Mouse (Mus musculus): ENCODE measurements around the gene Gad2. TPM values are rescaled to one million over a fixed set of nuclear protein-coding genes. Genes with fewer than 3 reads are reported as not detected.

The Gad2 gene
- polyA plus RNA-seq, 1 experiment from 2014 or later, result 64.1 TPM

DNA sequence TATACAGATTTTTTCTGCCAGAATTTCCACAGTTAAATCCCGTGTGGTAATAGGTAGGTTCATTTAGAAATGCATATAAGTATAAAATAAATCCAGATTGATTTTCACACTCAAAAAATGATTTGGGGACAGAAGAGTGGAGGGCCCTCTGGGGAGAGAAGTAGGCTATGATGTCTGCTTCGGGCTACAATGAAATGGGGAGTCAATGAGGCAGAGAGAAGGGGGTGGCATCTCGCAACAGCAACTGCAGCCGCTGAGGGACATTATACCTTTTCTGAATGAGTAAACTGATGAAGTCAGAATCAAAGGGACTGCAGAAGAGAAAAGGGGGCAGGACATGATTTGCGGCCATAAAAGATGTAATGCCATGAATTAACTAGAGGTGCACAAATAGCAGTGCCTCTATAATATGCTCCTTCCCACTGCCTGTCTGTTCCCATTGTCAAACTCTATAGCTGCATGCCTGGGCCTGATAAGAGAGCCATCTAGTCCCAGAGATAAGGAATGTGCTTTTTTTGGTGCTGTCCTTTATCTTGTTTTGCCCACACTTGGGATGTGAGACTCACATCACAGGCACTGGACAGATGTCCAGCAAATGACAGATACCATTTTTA lies 5.9 kb downstream of the Gad2 start:
- ATAC-seq, result 0 out of 2 replicates have a peak, but pooled peaks have one; percentile 21
- no peaks in the 10 kb centered on the region for H3K4me1 ChIP-seq (ENCODE audit: control insufficient read depth, insufficient read depth, low read length)
- peak overlapping the region; percentile 88 for H3K27ac ChIP-seq (ENCODE audit: low read length)
- H3K4me3 ChIP-seq (ENCODE audit: low read depth, low read length), result peak overlapping the region; percentile 58
- H3K9me3 ChIP-seq (replicated peaks; ENCODE audit: control insufficient read depth, low read length, poor library complexity, severe bottlenecking), result no peaks in the 10 kb centered on the region
- peaks cover 13% of the 10 kb centered on the region for H3K27me3 ChIP-seq (ENCODE audit: control insufficient read depth, insufficient read depth, low read depth, low read length)
- peak overlapping the region; percentile 76 for H3K4me2 ChIP-seq (ENCODE audit: low read length)
- 21% methylated on average over 5 of the region's 5 CpGs for WGBS
- peak overlapping the region; percentile 59 for H3K9ac ChIP-seq (ENCODE audit: low read depth, low read length)
- H3K36me3 ChIP-seq (ENCODE audit: control insufficient read depth, insufficient read depth, low read length), result no peaks in the 10 kb centered on the region

DNA sequence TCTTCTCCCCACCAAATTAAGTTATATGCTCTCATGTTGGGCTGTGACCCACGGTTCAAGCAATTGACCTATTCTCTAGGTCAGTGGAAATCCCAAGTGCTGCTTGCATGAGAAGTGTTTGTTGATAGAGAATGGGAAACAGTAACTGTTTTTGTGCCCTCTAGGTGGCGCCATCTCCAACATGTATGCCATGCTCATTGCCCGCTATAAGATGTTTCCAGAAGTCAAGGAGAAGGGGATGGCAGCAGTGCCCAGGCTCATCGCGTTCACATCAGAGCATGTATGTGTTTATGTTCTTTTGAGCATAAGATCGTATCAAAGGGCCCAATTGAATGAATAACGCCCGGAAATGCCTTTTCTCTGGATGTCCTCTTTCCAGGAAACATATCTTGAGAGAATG lies 12.8 kb downstream of the Gad2 start:
- no peaks in the 10 kb centered on the region for H3K9me3 ChIP-seq (replicated peaks; ENCODE audit: control insufficient read depth, low read length, poor library complexity, severe bottlenecking)
- no peak for ATAC-seq

DNA sequence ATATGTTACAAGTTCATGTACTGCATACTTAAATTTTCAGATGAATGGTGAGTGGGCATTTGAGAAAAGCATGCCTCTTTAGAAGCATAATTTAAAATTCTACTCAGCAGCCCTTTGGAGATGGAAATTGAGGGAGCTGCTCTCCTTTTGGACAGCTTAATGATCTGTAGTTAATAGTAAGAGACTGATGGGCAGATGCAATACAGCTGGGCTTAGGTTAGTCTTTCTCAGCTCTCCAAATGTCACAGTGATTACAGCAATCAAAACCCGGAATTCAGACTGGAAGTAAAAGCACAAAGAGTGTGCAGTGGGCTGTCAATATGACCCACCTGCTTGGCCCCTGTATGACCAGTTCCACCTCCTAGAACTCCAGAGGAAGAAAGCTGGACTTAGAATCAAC lies 24.1 kb downstream of the Gad2 start:
- H3K9ac ChIP-seq (ENCODE audit: low read depth, low read length), result no peak overlapping the region
- 46% methylated on average over 1 of the region's 1 CpGs for WGBS
- no peaks in the 10 kb centered on the region for H3K27me3 ChIP-seq (ENCODE audit: control insufficient read depth, insufficient read depth, low read depth, low read length)
- H3K4me2 ChIP-seq (ENCODE audit: low read length), result no peak overlapping the region
- no peaks in the 10 kb centered on the region for H3K9me3 ChIP-seq (replicated peaks; ENCODE audit: control insufficient read depth, low read length, poor library complexity, severe bottlenecking)
- H3K4me3 ChIP-seq (ENCODE audit: low read depth, low read length), result no peak overlapping the region
- H3K27ac ChIP-seq (ENCODE audit: low read length), result no peak overlapping the region
- no peaks in the 10 kb centered on the region for H3K36me3 ChIP-seq (ENCODE audit: control insufficient read depth, insufficient read depth, low read length)
- H3K4me1 ChIP-seq (ENCODE audit: control insufficient read depth, insufficient read depth, low read length), result 0 out of 2 replicates have a peak, but pooled peaks cover 5% of the 10 kb centered on the region
- no peak for ATAC-seq

More for the DNA sequence above, 12.8 kb downstream of the Gad2 start:
- Histone ChIP-seq H3K4me2 (ENCODE audit: low read length) (no peak overlapping the region), H3K27me3 (ENCODE audit: control insufficient read depth, insufficient read depth, low read depth, low read length) (no peaks in the 10 kb centered on the region), H3K4me1 (ENCODE audit: control insufficient read depth, insufficient read depth, low read length) (no peaks in the 10 kb centered on the region), H3K27ac (ENCODE audit: low read length) (no peak overlapping the region), H3K9ac (ENCODE audit: low read depth, low read length) (no peak overlapping the region), H3K4me3 (ENCODE audit: low read depth, low read length) (no peak overlapping the region), H3K36me3 (ENCODE audit: control insufficient read depth, insufficient read depth, low read length) (no peaks in the 10 kb centered on the region)
- WGBS, result 53% methylated on average over 8 of the region's 8 CpGs

DNA sequence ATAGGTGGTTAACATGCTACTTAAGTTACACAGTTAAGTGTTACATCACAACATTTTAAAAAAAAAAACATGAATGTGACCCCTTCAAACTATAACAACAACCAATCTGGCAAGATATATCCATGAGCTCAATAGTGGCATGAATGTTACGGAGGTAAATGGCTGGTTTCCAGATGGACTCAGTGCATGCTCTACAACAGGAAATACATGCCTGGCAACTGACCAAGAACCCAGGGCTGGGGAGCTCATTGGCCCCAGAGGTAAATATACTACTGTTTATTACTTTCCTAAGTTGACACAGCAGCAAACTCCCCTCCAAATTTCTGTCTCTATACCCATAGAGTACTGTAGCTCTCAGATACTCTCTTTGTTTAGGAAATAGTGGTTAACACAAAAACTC lies 26.4 kb downstream of the Gad2 start:
- no peak overlapping the region for H3K4me2 ChIP-seq (ENCODE audit: low read length)
- H3K4me3 ChIP-seq (ENCODE audit: low read depth, low read length), result no peak overlapping the region
- H3K27me3 ChIP-seq (ENCODE audit: control insufficient read depth, insufficient read depth, low read depth, low read length), result no peaks in the 10 kb centered on the region
- H3K36me3 ChIP-seq (ENCODE audit: control insufficient read depth, insufficient read depth, low read length), result no peaks in the 10 kb centered on the region
- H3K27ac ChIP-seq (ENCODE audit: low read length), result no peak overlapping the region
- no peak for ATAC-seq
- 0 out of 2 replicates have a peak, but pooled peaks cover 5% of the 10 kb centered on the region for H3K4me1 ChIP-seq (ENCODE audit: control insufficient read depth, insufficient read depth, low read length)
- H3K9ac ChIP-seq (ENCODE audit: low read depth, low read length), result no peak overlapping the region
- 91% methylated on average over 1 of the region's 1 CpGs for WGBS
- no peaks in the 10 kb centered on the region for H3K9me3 ChIP-seq (replicated peaks; ENCODE audit: control insufficient read depth, low read length, poor library complexity, severe bottlenecking)

DNA sequence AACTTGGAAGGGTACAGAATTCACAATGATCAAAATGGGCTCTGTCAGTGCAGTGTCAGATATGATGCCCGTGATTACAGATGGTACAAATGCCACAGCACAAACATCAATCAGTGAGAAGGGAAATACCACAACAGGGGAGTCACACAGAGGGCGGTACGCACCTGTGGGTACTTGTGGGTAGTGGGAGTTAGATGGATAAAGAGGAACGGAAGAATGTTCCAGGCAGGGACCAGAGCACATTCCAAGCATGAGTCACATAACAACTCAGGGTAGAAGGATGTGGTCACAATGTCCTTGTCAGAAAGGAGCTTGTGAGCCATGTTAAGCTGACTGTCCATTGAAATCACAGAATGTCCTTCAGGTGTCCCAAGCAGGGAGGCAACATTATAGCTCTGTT lies 29.8 kb downstream of the Gad2 start:
- ATAC-seq, result no peak
- no peaks in the 10 kb centered on the region for H3K27me3 ChIP-seq (ENCODE audit: control insufficient read depth, insufficient read depth, low read depth, low read length)
- no peak overlapping the region for H3K4me2 ChIP-seq (ENCODE audit: low read length)
- no peaks in the 10 kb centered on the region for H3K9me3 ChIP-seq (replicated peaks; ENCODE audit: control insufficient read depth, low read length, poor library complexity, severe bottlenecking)
- no peaks in the 10 kb centered on the region for H3K36me3 ChIP-seq (ENCODE audit: control insufficient read depth, insufficient read depth, low read length)
- H3K9ac ChIP-seq (ENCODE audit: low read depth, low read length), result no peak overlapping the region
- no peak overlapping the region for H3K4me3 ChIP-seq (ENCODE audit: low read depth, low read length)
- no peak overlapping the region for H3K27ac ChIP-seq (ENCODE audit: low read length)
- WGBS, result 87% methylated on average over 4 of the region's 4 CpGs
- no peaks in the 10 kb centered on the region for H3K4me1 ChIP-seq (ENCODE audit: control insufficient read depth, insufficient read depth, low read length)

DNA sequence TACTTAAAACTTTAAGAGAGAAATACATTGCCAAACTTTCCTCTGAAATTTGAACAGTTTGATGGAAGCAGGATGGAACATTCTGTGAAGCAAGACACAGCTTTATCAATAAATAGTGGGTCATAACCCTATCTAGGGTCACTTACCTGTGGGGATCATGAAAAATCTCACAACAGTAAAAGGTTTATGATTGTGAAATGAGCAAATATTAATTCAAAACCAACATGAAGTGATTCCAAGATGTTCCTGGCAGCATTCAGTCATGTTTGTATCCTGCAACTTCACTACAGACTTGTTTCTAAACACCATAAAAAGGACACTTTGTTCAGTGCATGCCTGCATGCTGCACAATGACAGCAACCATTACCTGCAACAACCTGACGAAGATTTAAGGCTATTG lies 41.7 kb downstream of the Gad2 start:
- no peaks in the 10 kb centered on the region for H3K9me3 ChIP-seq (replicated peaks; ENCODE audit: control insufficient read depth, low read length, poor library complexity, severe bottlenecking)
- H3K36me3 ChIP-seq (ENCODE audit: control insufficient read depth, insufficient read depth, low read length), result no peaks in the 10 kb centered on the region
- no peaks in the 10 kb centered on the region for H3K27me3 ChIP-seq (ENCODE audit: control insufficient read depth, insufficient read depth, low read depth, low read length)
- H3K4me2 ChIP-seq (ENCODE audit: low read length), result no peak overlapping the region
- H3K4me1 ChIP-seq (ENCODE audit: control insufficient read depth, insufficient read depth, low read length), result no peaks in the 10 kb centered on the region
- no peak overlapping the region for H3K27ac ChIP-seq (ENCODE audit: low read length)
- H3K9ac ChIP-seq (ENCODE audit: low read depth, low read length), result no peak overlapping the region
- 73% methylated on average over 1 of the region's 1 CpGs for WGBS
- ATAC-seq, result no peak
- H3K4me3 ChIP-seq (ENCODE audit: low read depth, low read length), result no peak overlapping the region

DNA sequence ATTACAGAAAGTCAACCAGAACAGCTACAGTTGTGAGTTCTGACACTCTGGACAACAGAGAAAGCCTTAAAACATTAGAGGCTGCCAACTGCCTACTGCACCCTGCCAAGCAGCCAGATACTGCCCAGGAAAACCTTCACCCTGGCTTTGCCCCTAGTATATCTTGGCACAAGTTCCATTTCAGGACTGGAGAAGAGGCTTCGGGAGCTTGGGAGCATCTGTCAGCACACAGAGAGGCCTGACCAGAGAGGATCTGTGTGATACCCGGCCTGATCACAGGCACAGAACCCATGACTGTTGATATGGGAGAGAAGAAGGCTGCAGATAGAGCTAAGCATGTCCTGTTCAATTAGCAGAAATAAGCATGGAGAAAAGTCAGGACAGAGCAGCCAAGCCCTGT lies 48.4 kb downstream of the Gad2 start:
- ATAC-seq, result no peak
- 81% methylated on average over 2 of the region's 2 CpGs for WGBS
- no peaks in the 10 kb centered on the region for H3K9me3 ChIP-seq (replicated peaks; ENCODE audit: control insufficient read depth, low read length, poor library complexity, severe bottlenecking)
- no peak overlapping the region for H3K4me2 ChIP-seq (ENCODE audit: low read length)
- H3K36me3 ChIP-seq (ENCODE audit: control insufficient read depth, insufficient read depth, low read length), result no peaks in the 10 kb centered on the region; the same call in 1 of the 2 replicates
- H3K9ac ChIP-seq (ENCODE audit: low read depth, low read length), result no peak overlapping the region
- H3K4me3 ChIP-seq (ENCODE audit: low read depth, low read length), result no peak overlapping the region
- H3K27ac ChIP-seq (ENCODE audit: low read length), result no peak overlapping the region
- no peaks in the 10 kb centered on the region for H3K27me3 ChIP-seq (ENCODE audit: control insufficient read depth, insufficient read depth, low read depth, low read length)
- no peaks in the 10 kb centered on the region for H3K4me1 ChIP-seq (ENCODE audit: control insufficient read depth, insufficient read depth, low read length)

DNA sequence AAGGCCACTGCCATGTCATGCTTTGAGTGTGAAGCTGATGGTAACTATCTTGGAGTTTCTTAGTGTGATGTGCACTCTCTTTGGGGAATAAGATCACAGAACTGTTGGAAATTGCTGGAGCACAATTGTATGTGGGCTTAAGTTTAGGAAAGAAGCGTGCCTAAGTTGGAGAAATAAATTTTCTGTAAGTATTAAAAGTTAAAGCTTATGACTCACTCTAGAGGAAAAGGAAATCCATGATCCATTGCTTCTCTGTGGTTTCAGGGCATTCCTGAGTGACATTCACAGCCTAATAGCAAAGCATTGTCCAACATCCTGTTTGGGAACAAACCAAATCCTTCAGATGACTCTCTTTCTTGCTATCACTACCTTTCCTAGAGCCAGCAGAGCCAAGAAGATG lies 49.3 kb downstream of the Gad2 start:
- Histone ChIP-seq H3K9me3 (replicated peaks; ENCODE audit: control insufficient read depth, low read length, poor library complexity, severe bottlenecking) (no peaks in the 10 kb centered on the region), H3K4me1 (ENCODE audit: control insufficient read depth, insufficient read depth, low read length) (no peaks in the 10 kb centered on the region), H3K4me3 (ENCODE audit: low read depth, low read length) (no peak overlapping the region), H3K4me2 (ENCODE audit: low read length) (no peak overlapping the region), H3K36me3 (ENCODE audit: control insufficient read depth, insufficient read depth, low read length) (no peaks in the 10 kb centered on the region; the same call in 1 of the 2 replicates), H3K27ac (ENCODE audit: low read length) (no peak overlapping the region), H3K27me3 (ENCODE audit: control insufficient read depth, insufficient read depth, low read depth, low read length) (no peaks in the 10 kb centered on the region), H3K9ac (ENCODE audit: low read depth, low read length) (no peak overlapping the region)
- 83% methylated on average over 1 of the region's 1 CpGs for whole genome bisulfite sequencing
- no peak for ATAC-seq

DNA sequence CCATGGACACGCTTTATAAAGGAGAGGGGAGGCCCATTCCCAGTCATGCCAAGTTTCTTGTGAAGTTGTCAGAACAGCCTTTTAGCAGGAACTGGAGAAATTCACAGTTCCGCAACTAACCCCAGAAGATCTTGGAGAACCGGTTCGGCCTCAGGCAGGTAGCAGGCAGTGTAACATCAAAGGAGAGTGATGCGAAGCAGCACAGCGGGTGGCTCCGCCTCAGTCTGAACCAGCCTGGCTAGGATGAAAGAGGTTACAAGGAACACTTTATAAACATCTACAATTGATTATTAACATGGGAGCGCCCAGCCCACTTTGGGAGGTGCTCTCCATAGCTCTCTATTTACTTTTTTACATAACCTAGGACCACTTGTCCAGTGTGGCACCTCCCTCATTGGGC lies 55.1 kb downstream of the Gad2 start:
- WGBS, result 38% methylated on average over 8 of the region's 8 CpGs
- H3K4me3 ChIP-seq (ENCODE audit: low read depth, low read length), result no peak overlapping the region
- H3K27ac ChIP-seq (ENCODE audit: low read length), result no peak overlapping the region
- H3K4me2 ChIP-seq (ENCODE audit: low read length), result no peak overlapping the region
- no peaks in the 10 kb centered on the region for H3K4me1 ChIP-seq (ENCODE audit: control insufficient read depth, insufficient read depth, low read length)
- H3K9ac ChIP-seq (ENCODE audit: low read depth, low read length), result no peak overlapping the region
- no peaks in the 10 kb centered on the region for H3K27me3 ChIP-seq (ENCODE audit: control insufficient read depth, insufficient read depth, low read depth, low read length)
- H3K9me3 ChIP-seq (replicated peaks; ENCODE audit: control insufficient read depth, low read length, poor library complexity, severe bottlenecking), result no peaks in the 10 kb centered on the region
- H3K36me3 ChIP-seq (ENCODE audit: control insufficient read depth, insufficient read depth, low read length), result no peaks in the 10 kb centered on the region
- peak; percentile 58 for ATAC-seq

Measured in midbrain, embryonic 16.5 days (tissue).